ENCODE assay signal across 8 mouse cellular contexts in the genomic region with DNA sequence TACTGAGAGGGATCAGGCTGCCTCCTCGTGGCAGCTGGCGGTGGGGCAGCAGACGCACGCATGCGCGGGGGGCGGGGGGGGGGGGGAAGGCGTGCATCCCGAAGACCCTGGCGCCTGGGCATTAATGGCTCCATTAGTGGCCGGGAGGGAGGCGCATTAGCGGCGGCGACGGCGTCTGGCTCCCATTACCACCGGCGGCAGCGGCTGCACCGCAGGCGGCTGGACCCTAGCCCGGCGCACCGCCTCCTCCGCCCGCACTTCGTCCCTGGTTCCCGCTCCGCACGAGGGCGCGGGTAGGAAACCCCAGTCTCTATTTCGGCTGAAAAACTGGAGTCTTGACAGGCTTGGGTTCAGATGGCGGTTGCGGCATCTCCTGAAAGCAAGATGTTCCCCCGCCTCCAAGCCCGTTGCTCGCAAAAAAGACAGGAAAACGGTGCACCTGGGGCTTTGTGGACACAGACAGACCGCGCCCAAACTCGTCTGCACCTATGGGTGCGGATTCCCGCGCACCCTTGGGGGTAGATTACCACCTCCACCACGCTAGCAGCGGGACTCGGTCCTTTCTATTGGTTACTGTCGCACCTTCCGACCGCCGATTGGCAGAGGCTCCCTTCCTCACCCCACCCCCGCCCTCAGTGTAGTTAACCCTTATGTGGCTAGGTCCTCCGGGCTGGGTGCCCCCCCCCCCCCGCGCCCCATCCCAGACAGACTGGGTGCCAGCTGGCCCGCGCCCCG. TPM values are rescaled to one million over a fixed set of nuclear protein-coding genes. Genes with fewer than 3 reads are reported as not detected.
DNase-seq lines count a peak whose midpoint lies in the region; ATAC-seq and TF ChIP-seq lines count a peak whose summit lies in the region.

No protein-coding gene starts in this region.

- peak; percentile 43 for ATAC-seq in granulocyte monocyte progenitor cell, adult 5-6 weeks (replicated peaks; ENCODE audit: poor library complexity, severe bottlenecking)
- ATAC-seq in intestine, postnatal 0 days, result peak; percentile 55

- intact Hi-C loops in left cerebral cortex, postnatal 36 days (cut with DNase I), result loop anchor here (1.0 to 2.0 kb wide), 4 partner anchors 30 to 100 kb away; a partner anchor contains a TSS

- peak overlapping the region; percentile 96 for H3K4me2 ChIP-seq in intestine, postnatal 0 days (replicated peaks; ENCODE audit: low read depth)

- H3K36me3 ChIP-seq in intestine, postnatal 0 days (ENCODE audit: control insufficient read depth, insufficient read depth), result peaks cover under 1% of the 10 kb centered on the region; the same call in 1 of the 2 replicates

- 0% methylated on average over 50 of the region's 60 CpGs for WGBS in intestine, postnatal 0 days

- H3K4me1 ChIP-seq in intestine, postnatal 0 days (replicated peaks; ENCODE audit: control insufficient read depth, insufficient read depth, low read length), result peaks cover 39% of the 10 kb centered on the region

- no peaks in the 10 kb centered on the region for H3K27me3 ChIP-seq in intestine, postnatal 0 days (replicated peaks; ENCODE audit: control insufficient read depth, insufficient read depth, low read length)

- peak overlapping the region; percentile 63 for H3K4me3 ChIP-seq in intestine, postnatal 0 days (ENCODE audit: low read depth, low read length)

- peak; percentile 73 for TF ChIP-seq CTCF in intestine, postnatal 0 days (IDR thresholded peaks at IDR 0.05; ENCODE audit: low read depth)

- H3K9ac ChIP-seq in intestine, postnatal 0 days (ENCODE audit: low read depth, low read length), result peak overlapping the region; percentile 55

- DNase-seq in adrenal gland, adult 18-20 months (ENCODE audit: low spot score in 2 of 2), result peak; percentile 65 to 66
- DNase-seq in embryo, embryonic 10.5 days (ENCODE audit: low spot score), result peak; percentile 88
- peak; percentile 88 to 90 for DNase-seq in left cerebral cortex, postnatal 36 days (ENCODE audit: low spot score in 2 of 2)
- DNase-seq in mesoderm, embryonic 11.5 days (ENCODE audit: low read depth, low spot score), result peak; percentile 86
- peak; percentile 87 for DNase-seq in right cerebral cortex, postnatal 25 days
- peak; percentile 78 to 88 for DNase-seq in urinary bladder, postnatal 4 days (ENCODE audit: low spot score in 2 of 2)

- H3K9me3 ChIP-seq in intestine, postnatal 0 days (ENCODE audit: control insufficient read depth), result no peaks in the 10 kb centered on the region

- H3K27ac ChIP-seq in intestine, postnatal 0 days (ENCODE audit: low read depth, low read length), result peak overlapping the region; percentile 93

RNA-seq across cellular contexts. Expression of a gene that starts 11.0 kb away (rescaled TPM):
- total RNA-seq in adrenal gland, adult 18-20 months (2021), result 100 to 1,000 TPM in 1 of 2 experiments, 10 to 100 TPM in 1; 96.8 to 123 TPM
- total RNA-seq in granulocyte monocyte progenitor cell, adult 5-6 weeks (2014; fragmentation: Nextera tagmentation), result 130 and 136 TPM in 2 replicates
- 25.1 and 31.3 TPM in 2 replicates for total RNA-seq in granulocyte monocyte progenitor cell, adult 5-6 weeks (2017)
- 17.2 and 21.7 TPM in 2 replicates for polyA plus RNA-seq in intestine, postnatal 0 days (2015; fragmentation: Nextera tagmentation; extraction: Ambion mirVana)
- 100 to 1,000 TPM; 206 to 234 TPM for total RNA-seq in left cerebral cortex, postnatal 36 days (2021)

RNA-seq across cellular contexts. Expression of a gene that starts 19.3 kb away (rescaled TPM):
- 10 to 100 TPM; 23.3 to 30.4 TPM for total RNA-seq in adrenal gland, adult 18-20 months (2021)
- 17.2 and 41.6 TPM in 2 replicates for total RNA-seq in granulocyte monocyte progenitor cell, adult 5-6 weeks (2014; fragmentation: Nextera tagmentation)
- total RNA-seq in granulocyte monocyte progenitor cell, adult 5-6 weeks (2017), result 16.1 and 17.4 TPM in 2 replicates
- polyA plus RNA-seq in intestine, postnatal 0 days (2015; fragmentation: Nextera tagmentation; extraction: Ambion mirVana), result 87.6 and 91.9 TPM in 2 replicates
- 10 to 100 TPM; 24.0 to 25.5 TPM for total RNA-seq in left cerebral cortex, postnatal 36 days (2021)

RNA-seq across cellular contexts. Expression of a gene that starts 22.7 kb away (rescaled TPM):
- total RNA-seq in adrenal gland, adult 18-20 months (2021), result not detected
- not detected in 2 replicates for total RNA-seq in granulocyte monocyte progenitor cell, adult 5-6 weeks (2014; fragmentation: Nextera tagmentation)
- total RNA-seq in granulocyte monocyte progenitor cell, adult 5-6 weeks (2017), result not detected in 2 replicates
- polyA plus RNA-seq in intestine, postnatal 0 days (2015; fragmentation: Nextera tagmentation; extraction: Ambion mirVana), result 0.12 TPM in 1 of 2 replicates, not detected in the other
- total RNA-seq in left cerebral cortex, postnatal 36 days (2021), result not detected

RNA-seq across cellular contexts. Expression of a gene that starts 27.4 kb away (rescaled TPM):
- 1 to 10 TPM; 2.5 to 2.9 TPM for total RNA-seq in adrenal gland, adult 18-20 months (2021)
- not detected in 2 replicates for total RNA-seq in granulocyte monocyte progenitor cell, adult 5-6 weeks (2014; fragmentation: Nextera tagmentation)
- total RNA-seq in granulocyte monocyte progenitor cell, adult 5-6 weeks (2017), result not detected in 2 replicates
- polyA plus RNA-seq in intestine, postnatal 0 days (2015; fragmentation: Nextera tagmentation; extraction: Ambion mirVana), result 0.69 and 0.92 TPM in 2 replicates
- total RNA-seq in left cerebral cortex, postnatal 36 days (2021), result 10 to 100 TPM; 44.4 to 57.4 TPM

RNA-seq across cellular contexts. Expression of a gene that starts 27.9 kb away (rescaled TPM):
- total RNA-seq in adrenal gland, adult 18-20 months (2021), result 10 to 100 TPM; 18.3 to 25.8 TPM
- 10.5 and 10.7 TPM in 2 replicates for total RNA-seq in granulocyte monocyte progenitor cell, adult 5-6 weeks (2014; fragmentation: Nextera tagmentation)
- total RNA-seq in granulocyte monocyte progenitor cell, adult 5-6 weeks (2017), result 5.3 and 6.0 TPM in 2 replicates
- 7.8 and 8.4 TPM in 2 replicates for polyA plus RNA-seq in intestine, postnatal 0 days (2015; fragmentation: Nextera tagmentation; extraction: Ambion mirVana)
- 10 to 100 TPM; 55.8 to 76.2 TPM for total RNA-seq in left cerebral cortex, postnatal 36 days (2021)

Comparison
In these comparisons a context has a peak if more than half of its experiments do, and no peak if none do; other contexts are left out.
1. Peak in every context shown above with its lines: DNase-seq, ATAC-seq, H3K4me3 ChIP-seq and H3K27ac ChIP-seq.